Mouse (Mus musculus): ENCODE data around the gene Tusc2.

- TF ChIP-seq CTCF (IDR thresholded peaks at IDR 0.05; ENCODE audit: low read depth, low read length) (no peak), EP300 (IDR thresholded peaks at IDR 0.05; ENCODE audit: insufficient read depth, low read depth, low read length) (0 out of 2 replicates have a peak, but pooled peaks have one; percentile 36)
These were observed 45.8 kb downstream of the Tusc2 start, which contains the start of gene Sema3b for GRCm38 (mm10) chr9:107608741-107609432.
